Mouse (Mus musculus) ES-Bruce4 (cell line): Measurements from ENCODE around the gene Foxo3.

Experiments used
- CTCF ChIP-seq: IDR thresholded peaks from one replicate; pipeline ENCODE4 v1.8.1; 2011; ENCODE audit warnings: low read depth, low read length
- EP300 ChIP-seq: IDR thresholded peaks from 2 replicates; pipeline ENCODE4 v1.6.1; 2011; ENCODE audit warnings: low read depth, low read length; ENCODE audit not compliant: insufficient read depth

GRCm38 (mm10) chr10:42154727-42155126 is 121.8 kb downstream of the Foxo3 start:
- TF ChIP-seq CTCF (no peak), EP300 (no peak)
